Mouse (Mus musculus) olfactory bulb, adult 2 months (tissue): ENCODE results near the gene Thsd4.

ENCODE experiments used
- CTCF ChIP-seq: fragments of 200-500 bp; IDR thresholded peaks from 2 replicates; pipeline ENCODE4 v1.5.1; 2012; ENCODE audit warnings: low read depth, mild to moderate bottlenecking, low read length, moderate library complexity; ENCODE audit not compliant: insufficient read depth
- POLR2A ChIP-seq: fragments of 200-500 bp; IDR thresholded peaks from 2 replicates; pipeline ENCODE4 v1.6.1; 2012; ENCODE audit warnings: mild to moderate bottlenecking, low read depth, low read length, moderate library complexity; ENCODE audit not compliant: insufficient read depth

- no peak for TF ChIP-seq POLR2A
- no peak for TF ChIP-seq CTCF
These were observed 576.6 kb downstream of the Thsd4 start for GRCm38 (mm10) chr9:59945241-59945640.
